Mouse (Mus musculus) C2C12 (cell line): ENCODE results near the gene Rnf157. TPM values are rescaled to one million over a fixed set of nuclear protein-coding genes. Genes with fewer than 3 reads are reported as not detected.
"Not testable (repeated sequence)": the region's sequence is repeated elsewhere in the genome, so short reads cannot be mapped to it uniquely, and the experiment has no call there.

Experiments used
- H3K27me3 ChIP-seq: one replicate; pipeline ENCODE4 v1.6.1; 2011; ENCODE audit not compliant: control insufficient read depth, insufficient read depth, insufficient read length
- H3K36me3 ChIP-seq: one replicate; pipeline ENCODE4 v1.6.1; 2011; ENCODE audit not compliant: control insufficient read depth, insufficient read depth
- H3K4me3 ChIP-seq: one replicate; pipeline ENCODE4 v1.5.1; 2011; ENCODE audit warnings: mild to moderate bottlenecking, control low read depth; ENCODE audit not compliant: poor library complexity, insufficient read depth, severe bottlenecking
- H3K79me2 ChIP-seq: one replicate; pipeline ENCODE4 v1.6.1; 2011; ENCODE audit not compliant: control insufficient read depth, insufficient read depth
- H3K79me3 ChIP-seq: one replicate; pipeline ENCODE4 v1.6.1; 2011; ENCODE audit warnings: low read depth, control low read depth
- H3ac ChIP-seq: one replicate; pipeline ENCODE3; 2011; ENCODE audit warnings: low read depth; ENCODE audit not compliant: control insufficient read depth, insufficient read length
- CEBPB ChIP-seq: IDR thresholded peaks from one replicate; pipeline ENCODE4 v1.6.1; 2011; ENCODE audit warnings: low read depth, mild to moderate bottlenecking, control low read depth, moderate library complexity
- CTCF ChIP-seq: IDR thresholded peaks from one replicate; pipeline ENCODE4 v1.5.1; 2011; ENCODE audit not compliant: control insufficient read depth, insufficient read depth, insufficient read length
- FOSL1 ChIP-seq: IDR thresholded peaks from one replicate; pipeline ENCODE4 v1.8.0; 2011; ENCODE audit warnings: mild to moderate bottlenecking, low read length; ENCODE audit not compliant: poor library complexity, insufficient read depth, severe bottlenecking
- MAX ChIP-seq: IDR thresholded peaks from one replicate; pipeline ENCODE4 v1.6.1; 2011; ENCODE audit warnings: mild to moderate bottlenecking, control low read depth
- MYOD1 ChIP-seq: IDR thresholded peaks from one replicate; pipeline ENCODE4 v1.6.1; 2011; ENCODE audit warnings: low read depth; ENCODE audit not compliant: control insufficient read depth, insufficient read length
- MYOG ChIP-seq: IDR thresholded peaks from one replicate; pipeline ENCODE4 v1.6.1; 2011; ENCODE audit not compliant: control insufficient read depth, insufficient read length; ENCODE audit errors: extremely low read depth
- USF1 ChIP-seq: IDR thresholded peaks from one replicate; pipeline ENCODE4 v1.6.1; 2011; ENCODE audit warnings: low read depth, mild to moderate bottlenecking, control low read depth, moderate library complexity
- polyA plus RNA-seq: library from polyadenylated mRNA; unstranded; fragments of >200 nt; fragmentation: generic; extraction: Trizol; gene quantifications from one replicate; pipeline ENCODE4 v1.2.1, GENCODE M21; 2012; ENCODE audit warnings: missing spikeins

The Rnf157 gene
- polyA plus RNA-seq, 1 experiment, result 13.2 TPM

DNA sequence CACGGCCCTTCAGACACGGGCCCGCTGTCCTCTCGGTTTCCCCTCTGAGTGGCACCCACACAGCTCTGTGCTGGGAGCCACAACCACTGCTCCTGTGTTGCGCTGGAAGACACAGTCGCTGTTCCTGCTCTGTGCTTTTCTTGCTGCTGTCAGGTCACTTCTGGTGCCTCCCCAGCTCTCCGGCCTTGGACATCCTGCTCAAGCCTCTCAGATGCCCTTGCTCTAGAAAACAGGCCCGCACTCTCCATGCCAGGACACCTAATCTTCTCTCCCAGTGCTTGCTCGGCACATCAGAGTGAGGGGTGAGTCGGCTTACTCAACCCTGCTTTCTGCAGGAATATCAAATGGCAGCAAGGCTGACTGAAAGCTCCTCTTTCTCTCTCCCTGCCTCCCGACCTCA, 28.7 kb downstream of the Rnf157 start:
- Histone ChIP-seq H3K36me3 (no peaks in the 10 kb centered on the region), H3K27me3 (no peaks in the 10 kb centered on the region), H3K79me3 (no peaks in the 10 kb centered on the region), H3K79me2 (no peaks in the 10 kb centered on the region), H3K4me3 (no peak overlapping the region), H3ac (no peak overlapping the region)
- TF ChIP-seq MAX (no peak), MYOD1 (no peak), FOSL1 (no peak), USF1 (no peak), CTCF (no peak), MYOG (no peak), CEBPB (no peak)

DNA sequence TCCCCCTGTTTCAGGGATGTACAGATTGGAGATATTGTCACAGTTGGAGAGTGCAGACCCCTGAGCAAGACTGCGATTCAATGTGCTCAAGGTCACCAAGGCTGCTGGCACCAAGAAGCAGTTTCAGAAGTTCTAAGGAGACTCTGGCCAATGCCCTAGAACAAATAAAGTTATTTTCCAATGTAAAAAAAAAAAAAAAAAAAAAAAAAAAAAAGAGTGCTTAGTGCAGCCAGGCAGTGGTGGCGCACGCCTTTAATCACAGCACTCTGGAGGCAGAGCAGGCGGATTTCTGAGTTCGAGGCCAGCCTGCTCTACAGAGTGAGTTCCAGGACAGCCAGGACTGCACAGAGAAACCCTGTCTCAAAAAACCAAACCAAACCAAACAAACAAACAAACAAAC, 29.8 kb downstream of the Rnf157 start:
- not testable (repeated sequence) for H3K4me3 ChIP-seq, H3ac ChIP-seq, H3K79me3 ChIP-seq, H3K79me2 ChIP-seq, H3K36me3 ChIP-seq, H3K27me3 ChIP-seq

GRCm38 (mm10) chr11:116380767-116381166, 32.1 kb downstream of the Rnf157 start:
- H3K27me3 ChIP-seq, result no peaks in the 10 kb centered on the region
- no peaks in the 10 kb centered on the region for H3K79me3 ChIP-seq
- TF ChIP-seq CEBPB, result no peak

DNA sequence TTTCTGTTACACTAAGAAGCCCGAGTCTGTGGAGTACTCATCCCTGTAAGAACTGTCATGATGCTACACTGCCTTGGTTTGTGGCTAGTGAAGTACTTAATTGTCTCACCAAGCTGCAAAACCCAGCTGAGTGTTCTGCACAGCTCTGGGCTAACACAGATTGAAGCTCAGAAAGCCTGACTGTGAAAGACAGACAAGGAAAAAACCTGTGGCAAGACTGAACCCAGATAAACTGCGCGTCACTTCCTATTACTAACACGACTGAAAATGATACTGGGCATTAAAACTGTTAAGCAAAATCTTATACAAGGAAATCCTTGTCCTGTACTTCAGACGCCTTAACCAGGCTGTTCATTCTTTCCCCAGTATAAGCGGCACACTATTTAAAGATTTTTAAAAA, 33.3 kb downstream of the Rnf157 start:
- Histone ChIP-seq H3K79me3 (no peaks in the 10 kb centered on the region), H3K79me2 (no peaks in the 10 kb centered on the region), H3K27me3 (no peaks in the 10 kb centered on the region), H3ac (no peak overlapping the region), H3K4me3 (no peak overlapping the region), H3K36me3 (no peaks in the 10 kb centered on the region)
- no peak for TF ChIP-seq FOSL1
- no peak for TF ChIP-seq CEBPB
- no peak for TF ChIP-seq MYOD1
- TF ChIP-seq CTCF, result no peak

More at GRCm38 (mm10) chr11:116380767-116381166, 32.1 kb downstream of the Rnf157 start:
- Histone ChIP-seq H3K36me3 (no peaks in the 10 kb centered on the region), H3K4me3 (no peak overlapping the region), H3K79me2 (no peaks in the 10 kb centered on the region), H3ac (no peak overlapping the region)

DNA sequence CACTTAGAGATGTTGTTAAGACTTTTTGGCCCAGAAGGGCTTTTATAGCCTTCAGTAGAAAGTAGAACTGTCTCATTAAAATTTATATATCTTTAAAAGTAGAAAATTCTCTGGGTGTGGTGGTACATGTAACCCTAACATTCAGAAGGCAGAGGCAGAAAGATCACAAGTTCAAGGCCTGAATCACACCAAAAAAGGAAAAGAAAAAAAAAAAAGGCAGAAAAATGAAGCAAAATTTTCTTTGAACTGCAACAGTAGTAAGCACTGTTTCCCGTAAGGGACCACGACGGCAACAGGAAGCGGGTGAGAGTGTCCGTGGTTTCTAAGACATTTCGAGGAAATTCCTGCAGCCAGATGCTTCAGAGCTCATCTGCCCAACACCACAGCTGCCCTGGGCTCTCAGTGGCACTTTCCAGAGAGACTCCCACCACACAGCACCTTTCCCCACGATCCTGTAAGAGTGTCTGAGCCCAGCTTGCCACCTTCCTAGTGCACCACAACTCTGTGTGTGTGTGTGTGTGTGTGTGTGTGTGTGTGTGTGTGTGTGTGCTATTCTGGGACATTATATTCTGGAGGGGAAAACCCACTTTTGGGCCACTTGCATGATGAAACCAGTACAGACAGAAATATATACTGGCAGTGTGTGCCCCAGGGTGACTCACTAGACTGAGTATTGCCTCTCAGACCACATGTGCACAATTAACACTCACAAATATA, 35.7 kb downstream of the Rnf157 start:
- H3K4me3 ChIP-seq, result no peak overlapping the region
- H3K79me3 ChIP-seq, result no peaks in the 10 kb centered on the region
- H3K36me3 ChIP-seq, result no peaks in the 10 kb centered on the region
- H3ac ChIP-seq, result no peak overlapping the region
- no peak for TF ChIP-seq FOSL1
- TF ChIP-seq MYOG, result no peak
- TF ChIP-seq MAX, result no peak
- no peak for TF ChIP-seq CTCF
- TF ChIP-seq MYOD1, result peak; percentile 60
- H3K27me3 ChIP-seq, result no peaks in the 10 kb centered on the region
- no peaks in the 10 kb centered on the region for H3K79me2 ChIP-seq

- Histone ChIP-seq H3K79me2 (no peaks in the 10 kb centered on the region), H3K27me3 (no peaks in the 10 kb centered on the region), H3K36me3 (no peaks in the 10 kb centered on the region), H3ac (no peak overlapping the region), H3K4me3 (no peak overlapping the region), H3K79me3 (no peaks in the 10 kb centered on the region)
- no peak for TF ChIP-seq CEBPB
- no peak for TF ChIP-seq FOSL1
- TF ChIP-seq USF1, result no peak
- TF ChIP-seq MAX, result no peak
- TF ChIP-seq CTCF, result no peak
- TF ChIP-seq MYOG, result no peak
- no peak for TF ChIP-seq MYOD1
Observed at GRCm38 (mm10) chr11:116371894-116372450, 40.9 kb downstream of the Rnf157 start.
